Mouse (Mus musculus) heart, embryonic 14.5 days (tissue): ENCODE measurements at regions not wholly inside any gene's neighbourhood (a gene's known extent, or its start where the extent isn't known, plus 50 kb on each side); places are given as distances from the start of the nearest gene placed in this dataset.

Experiments used
- ATAC-seq: fragments of 200-750 bp; cut with Nextera tagmentation; 2 replicates; pipeline ENCODE4 v1.8.0; 2017; ENCODE audit warnings: low read depth, moderate TSS enrichment; ENCODE audit not compliant: insufficient number of reproducible peaks, insufficient read depth, low FRiP score
- H3K27ac ChIP-seq, 2 experiments: fragments of 200-500 bp in 1 of 2; fragments of 300-500 bp in 1 of 2; sonication (generic) in 1 of 2; replicated peaks in 1 of 2; 2 replicates each; pipeline ENCODE4 v1.5.1; 2012 to 2014; ENCODE audit warnings: low read depth in 2 of 2, low read length in 2 of 2, control low read depth in 1 of 2, mild to moderate bottlenecking in 1 of 2, mixed read lengths in 1 of 2; ENCODE audit not compliant: control insufficient read depth in 1 of 2, insufficient read depth in 1 of 2
- H3K27me3 ChIP-seq: fragments of 300-500 bp; sonication (generic); 2 replicates; pipeline ENCODE4 v1.6.1; 2014; ENCODE audit warnings: mild to moderate bottlenecking, low read length, control low read depth; ENCODE audit not compliant: control insufficient read depth, insufficient read depth
- H3K36me3 ChIP-seq: fragments of 300-500 bp; sonication (generic); 2 replicates; pipeline ENCODE4 v1.6.1; 2014; ENCODE audit warnings: mild to moderate bottlenecking, control low read depth, low read length, mixed read lengths; ENCODE audit not compliant: control insufficient read depth, insufficient read depth
- H3K4me1 ChIP-seq, 2 experiments: fragments of 200-500 bp in 1 of 2; fragments of 300-500 bp in 1 of 2; sonication (generic) in 1 of 2; 2 replicates each; pipeline ENCODE4 v1.6.1; 2012 to 2014; ENCODE audit warnings: low read length in 2 of 2, control low read depth in 1 of 2, mixed read lengths in 1 of 2; ENCODE audit not compliant: control insufficient read depth in 2 of 2, insufficient read depth in 2 of 2
- H3K4me2 ChIP-seq: fragments of 300-500 bp; sonication (generic); 2 replicates; pipeline ENCODE4 v1.6.1; 2014; ENCODE audit warnings: mild to moderate bottlenecking, low read length
- H3K4me3 ChIP-seq, 2 experiments: fragments of 200-500 bp in 1 of 2; fragments of 300-500 bp in 1 of 2; sonication (generic) in 1 of 2; 2 replicates each; pipeline ENCODE4 v1.5.1; 2012 to 2014; ENCODE audit warnings: low read length in 2 of 2, mild to moderate bottlenecking in 2 of 2, control low read depth in 1 of 2, low read depth in 1 of 2, moderate library complexity in 1 of 2; ENCODE audit not compliant: control insufficient read depth in 1 of 2, insufficient read depth in 1 of 2
- H3K9ac ChIP-seq: fragments of 300-500 bp; sonication (generic); 2 replicates; pipeline ENCODE4 v1.6.1; 2014; ENCODE audit warnings: mild to moderate bottlenecking, low read length
- H3K9me3 ChIP-seq: fragments of 300-500 bp; sonication (generic); 2 replicates; pipeline ENCODE4 v1.6.1; 2016; ENCODE audit warnings: low read length, control low read depth; ENCODE audit not compliant: control insufficient read depth
- WGBS: fragments of 180-500 bp; shearing (Covaris S2); extraction: QIAGEN DNeasy Blood & Tissue Kit; methylation state at CpG from one replicate; pipeline ENCODE4 v1.1.7; 2014; 5-methylcytosine and 5-hydroxymethylcytosine counted together

- H3K9ac ChIP-seq, result no peak overlapping the region
- WGBS, result 75% methylated on average over 1 of the region's 1 CpGs
- H3K36me3 ChIP-seq, result no peaks in the 10 kb centered on the region
- no peaks in the 10 kb centered on the region for H3K9me3 ChIP-seq
- no peaks in the 10 kb centered on the region for H3K4me1 ChIP-seq
- H3K4me2 ChIP-seq, result no peak overlapping the region
- H3K27ac ChIP-seq, result no peak overlapping the region
- no peak for ATAC-seq
- H3K27me3 ChIP-seq, result no peaks in the 10 kb centered on the region
- no peak overlapping the region for H3K4me3 ChIP-seq
Measured at GRCm38 (mm10) chr3:63563057-63563456, 79.4 kb upstream of the Gm34302 start.

GRCm38 (mm10) chr3:63562532-63562931 lies 78.9 kb upstream of the Gm34302 start:
- Histone ChIP-seq H3K4me2 (no peak overlapping the region), H3K9me3 (no peaks in the 10 kb centered on the region), H3K4me3 (no peak overlapping the region), H3K9ac (no peak overlapping the region), H3K36me3 (no peaks in the 10 kb centered on the region), H3K27ac (no peak overlapping the region), H3K4me1 (no peaks in the 10 kb centered on the region), H3K27me3 (no peaks in the 10 kb centered on the region)
- ATAC-seq, result no peak

GRCm38 (mm10) chr3:63560745-63561151 lies 77.1 kb upstream of the Gm34302 start:
- Histone ChIP-seq H3K9me3 (no peaks in the 10 kb centered on the region), H3K27ac (no peak overlapping the region), H3K36me3 (no peaks in the 10 kb centered on the region), H3K4me1 (no peaks in the 10 kb centered on the region), H3K4me3 (no peak overlapping the region), H3K27me3 (no peaks in the 10 kb centered on the region), H3K9ac (no peak overlapping the region), H3K4me2 (no peak overlapping the region)
- WGBS, result 85% methylated on average over 4 of the region's 4 CpGs
- no peak for ATAC-seq

DNA sequence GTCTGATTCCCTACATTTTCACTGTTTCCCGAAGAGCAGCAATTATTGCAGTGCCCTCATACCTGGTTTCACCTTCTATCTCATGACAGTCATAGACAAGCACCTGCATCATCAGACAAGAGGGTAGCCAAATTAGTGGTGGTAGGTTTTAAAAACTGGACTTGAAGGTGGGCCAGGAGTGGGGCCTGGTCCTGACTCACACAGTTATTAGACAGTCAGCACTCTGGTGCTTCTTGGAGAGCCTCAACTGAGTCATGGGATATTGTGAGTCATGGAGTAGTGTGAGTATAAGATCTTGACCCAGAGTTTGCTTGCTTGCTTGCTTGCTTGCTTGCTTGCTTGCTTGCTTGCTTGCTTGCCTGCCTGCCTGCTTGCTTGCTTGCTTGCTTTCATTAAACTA lies 73.1 kb upstream of the Gm34302 start:
- Histone ChIP-seq H3K27ac (no peak overlapping the region), H3K4me2 (no peak overlapping the region), H3K4me1 (no peaks in the 10 kb centered on the region), H3K9ac (no peak overlapping the region), H3K36me3 (no peaks in the 10 kb centered on the region), H3K4me3 (no peak overlapping the region), H3K9me3 (no peaks in the 10 kb centered on the region), H3K27me3 (no peaks in the 10 kb centered on the region)
- 94% methylated on average over 1 of the region's 1 CpGs for WGBS
- ATAC-seq, result no peak

DNA sequence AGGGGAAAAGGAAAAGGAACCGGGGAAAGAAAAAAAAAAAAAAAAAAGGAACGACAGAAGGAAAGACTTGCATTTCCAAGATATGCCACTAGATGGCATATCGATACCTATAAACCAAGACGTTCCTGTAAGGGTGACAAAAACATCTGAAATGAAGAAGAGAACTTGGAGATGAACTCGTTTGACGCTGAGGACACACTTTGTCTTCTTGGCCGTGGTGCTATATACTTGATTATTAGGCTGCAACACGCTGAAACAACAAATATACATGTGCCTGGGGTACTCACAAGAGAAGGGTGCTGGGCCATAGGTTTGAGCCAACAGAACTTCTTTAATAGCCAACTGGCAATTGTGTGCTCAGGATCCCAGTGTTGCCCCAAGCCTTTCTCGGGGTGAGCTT lies 71.2 kb upstream of the Gm34302 start:
- 7% methylated on average over 9 of the region's 9 CpGs for WGBS
- Histone ChIP-seq H3K27me3 (no peaks in the 10 kb centered on the region), H3K4me1 (no peaks in the 10 kb centered on the region), H3K4me3 (peak overlapping the region in 1 of 2 experiments; percentile 1; a peak in 1 of 4 replicates), H3K9me3 (no peaks in the 10 kb centered on the region), H3K36me3 (no peaks in the 10 kb centered on the region), H3K27ac (no peak overlapping the region), H3K9ac (no peak overlapping the region), H3K4me2 (peak overlapping the region; percentile 42; the same call in 1 of the 2 replicates)
- ATAC-seq, result no peak

DNA sequence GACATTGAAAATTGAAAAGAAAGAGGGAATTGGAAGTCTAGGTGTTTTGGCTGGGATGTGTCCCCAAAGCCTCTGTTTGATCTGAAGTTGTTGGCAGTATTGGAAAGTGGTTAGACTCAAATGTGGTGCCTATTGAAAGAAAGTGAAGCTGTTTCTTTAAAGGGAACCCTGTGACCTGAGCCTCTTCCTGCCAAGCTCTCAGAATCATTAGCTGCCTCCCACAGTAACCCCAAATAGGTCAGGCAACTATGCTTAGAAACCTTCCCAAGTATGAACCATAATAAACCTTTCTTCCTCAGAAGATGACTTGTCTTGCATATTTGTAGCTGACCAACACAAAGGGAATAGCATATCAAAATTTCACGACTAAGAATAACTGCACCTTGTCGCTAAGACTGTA lies 69.7 kb upstream of the Gm34302 start:
- 82% methylated on average over 2 of the region's 2 CpGs for WGBS
- Histone ChIP-seq H3K4me1 (no peaks in the 10 kb centered on the region), H3K9ac (no peak overlapping the region), H3K27me3 (no peaks in the 10 kb centered on the region), H3K4me3 (no peak overlapping the region), H3K9me3 (no peaks in the 10 kb centered on the region), H3K4me2 (no peak overlapping the region), H3K27ac (no peak overlapping the region), H3K36me3 (no peaks in the 10 kb centered on the region)
- no peak for ATAC-seq

GRCm38 (mm10) chr3:63551661-63552060 lies 68.0 kb upstream of the Gm34302 start:
- Histone ChIP-seq H3K27me3 (no peaks in the 10 kb centered on the region), H3K36me3 (no peaks in the 10 kb centered on the region), H3K9ac (no peak overlapping the region), H3K27ac (no peak overlapping the region), H3K4me1 (no peaks in the 10 kb centered on the region), H3K4me3 (no peak overlapping the region), H3K9me3 (no peaks in the 10 kb centered on the region), H3K4me2 (no peak overlapping the region)
- 63% methylated on average over 5 of the region's 5 CpGs for WGBS
- no peak for ATAC-seq

DNA sequence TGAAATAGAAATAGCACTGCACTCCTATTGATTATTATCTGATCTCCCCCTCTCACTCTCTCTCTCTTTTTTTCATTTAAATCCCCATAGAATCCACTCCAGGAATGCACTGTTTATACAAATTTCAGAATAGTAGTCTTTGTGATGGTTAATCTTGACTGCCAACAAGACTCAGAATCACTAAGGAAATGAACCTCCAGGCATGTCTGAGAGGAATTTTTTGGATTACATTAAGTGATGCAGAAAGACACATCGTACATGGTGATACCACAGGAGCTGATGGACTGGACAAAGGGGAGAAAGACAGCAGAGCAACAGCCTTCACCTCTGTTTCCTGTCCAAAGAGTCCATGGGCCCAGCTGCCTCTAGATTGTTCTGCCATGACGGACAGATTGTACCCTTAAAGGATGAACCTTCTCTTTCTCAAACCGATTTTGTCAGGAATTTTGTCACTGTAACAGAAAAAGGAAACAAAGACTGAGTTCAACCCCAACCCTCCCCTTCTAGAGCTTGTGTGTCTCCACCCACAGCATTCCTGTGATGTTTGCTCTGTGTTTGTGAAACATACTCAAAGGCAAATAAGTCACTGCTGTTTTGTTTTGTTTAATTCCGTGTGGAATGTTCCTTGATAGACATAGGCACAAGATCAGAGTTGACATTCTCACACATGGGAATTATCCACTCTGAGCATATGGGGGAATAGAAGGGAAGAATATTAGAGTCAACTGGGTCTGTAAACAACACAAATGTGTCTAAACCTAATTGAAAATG lies 59.1 kb upstream of the Gm34302 start:
- no peak overlapping the region for H3K27ac ChIP-seq
- 54% methylated on average over 4 of the region's 4 CpGs for WGBS
- no peaks in the 10 kb centered on the region for H3K9me3 ChIP-seq
- no peaks in the 10 kb centered on the region for H3K36me3 ChIP-seq
- no peak overlapping the region for H3K4me2 ChIP-seq
- no peak for ATAC-seq
- no peaks in the 10 kb centered on the region for H3K27me3 ChIP-seq
- H3K4me1 ChIP-seq, result peaks cover 0 to 11% of the 10 kb centered on the region in 2 experiments; a peak in 1 of 4 replicates
- H3K4me3 ChIP-seq, result no peak overlapping the region
- no peak overlapping the region for H3K9ac ChIP-seq
